Mouse (Mus musculus) spleen, adult 2 months (tissue): ENCODE results near the gene Spata33.

Experiments
- CTCF ChIP-seq: fragments of 200-500 bp; IDR thresholded peaks from 2 replicates; pipeline ENCODE4 v1.5.1; 2011; ENCODE audit warnings: mild to moderate bottlenecking, inconsistent platforms; ENCODE audit not compliant: insufficient read depth, insufficient read length, insufficient replicate concordance; ENCODE audit errors: extremely low read depth
- POLR2A ChIP-seq: fragments of 200-500 bp; IDR thresholded peaks from 2 replicates; pipeline ENCODE4 v1.6.1; 2011; ENCODE audit warnings: low read depth, low read length, inconsistent platforms

- TF ChIP-seq POLR2A (no peak), CTCF (no peak)
Observed at GRCm38 (mm10) chr8:123191908-123192307, 20.7 kb upstream of the Spata33 start.
